ENCODE assay signal across 8 mouse cellular contexts in the genomic region with DNA sequence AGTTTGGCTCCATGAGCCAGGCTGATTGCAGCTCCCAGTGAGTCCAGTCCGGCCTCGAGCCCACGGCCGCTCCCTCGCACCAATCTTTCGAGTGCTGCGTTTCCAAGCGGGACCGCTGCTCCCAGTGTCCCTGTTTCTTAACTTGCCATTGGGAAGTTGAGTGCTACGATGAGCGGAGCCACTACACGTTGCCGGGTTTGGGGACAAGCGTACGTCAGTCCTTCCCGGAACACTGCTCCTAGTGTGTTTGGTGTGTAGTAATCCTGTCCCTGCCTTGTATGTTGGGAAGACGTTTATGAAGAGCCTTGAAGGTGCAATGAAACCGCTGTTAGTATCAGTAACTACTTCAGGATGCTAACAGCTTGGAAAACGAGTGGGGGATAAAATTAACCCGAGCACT. TPM values are rescaled to one million over a fixed set of nuclear protein-coding genes. Genes with fewer than 3 reads are reported as not detected.
DNase-seq lines count a peak whose midpoint lies in the region; ATAC-seq and TF ChIP-seq lines count a peak whose summit lies in the region.

No protein-coding gene starts in this region.

- H3K79me2 ChIP-seq in MEL (ENCODE audit: control insufficient read depth, insufficient read depth, low read length, poor library complexity): peaks cover 48% of the 10 kb centered on the region

- TF ChIP-seq RAD21 in MEL (IDR thresholded peaks at IDR 0.05; ENCODE audit: low read depth, low read length): no peak

- intact Hi-C loops in heart, postnatal 36 days (cut with DNase I): loop anchor here (5.0 kb wide), 1 partner anchor 204 kb away; the partner anchor contains the start of genes Ccdc114 and Emp3
- intact Hi-C loops in left cerebral cortex, postnatal 36 days (cut with DNase I): no loop called here

- DNase-seq in heart, postnatal 0 days (ENCODE audit: low spot score): peak; percentile 33
- DNase-seq in heart, postnatal 36 days: no peak
- DNase-seq in MEL (ENCODE audit: low read depth, low spot score): no peak
- no peak for DNase-seq in hindbrain, embryonic 11.5 days (ENCODE audit: low spot score)
- no peak for DNase-seq in midbrain, embryonic 10.5 days (ENCODE audit: low spot score)
- no peak for DNase-seq in ovary, postnatal 10 days (ENCODE audit: low spot score)
- DNase-seq in cerebellum, adult 9-11 months: no peak
- DNase-seq in left cerebral cortex, postnatal 36 days (ENCODE audit: low spot score in 2 of 2): no peak

- peaks cover 31% of the 10 kb centered on the region for H3K36me3 ChIP-seq in heart, postnatal 0 days (replicated peaks; ENCODE audit: control insufficient read depth, insufficient read depth, low read length)
- peaks cover 2% of the 10 kb centered on the region in 2 experiments; a peak in 3 of 4 replicates for H3K36me3 ChIP-seq in MEL (ENCODE audit: control insufficient read depth in 1 of 2, insufficient read depth in 2 of 2, low read length in 2 of 2)
- H3K36me3 ChIP-seq in hindbrain, embryonic 11.5 days (ENCODE audit: control insufficient read depth, insufficient read depth, low read length): peaks cover 8% of the 10 kb centered on the region; the same call in 1 of the 2 replicates
- H3K36me3 ChIP-seq in midbrain, embryonic 10.5 days: peaks cover 53% of the 10 kb centered on the region

- no peaks in the 10 kb centered on the region for H3K27me3 ChIP-seq in heart, postnatal 0 days (ENCODE audit: control insufficient read depth, insufficient read depth, low read length)
- no peaks in the 10 kb centered on the region for H3K27me3 ChIP-seq in MEL (ENCODE audit: control insufficient read depth in 1 of 2, insufficient read depth in 2 of 2, low read length in 2 of 2)
- no peaks in the 10 kb centered on the region for H3K27me3 ChIP-seq in hindbrain, embryonic 11.5 days (ENCODE audit: control insufficient read depth, insufficient read depth, low read length)
- H3K27me3 ChIP-seq in midbrain, embryonic 10.5 days (ENCODE audit: low read depth, poor library complexity, severe bottlenecking): no peaks in the 10 kb centered on the region

- no peak for TF ChIP-seq CTCF in heart, postnatal 0 days (IDR thresholded peaks at IDR 0.05; ENCODE audit: low read depth)
- TF ChIP-seq CTCF in MEL (IDR thresholded peaks at IDR 0.05 in 2 of 3, conservative IDR thresholded peaks at IDR 0.05 in 1 of 3; ENCODE audit: control insufficient read depth in 1 of 3, insufficient read depth in 1 of 3, low read depth in 2 of 3, low read length in 3 of 3, poor library complexity in 1 of 3, severe bottlenecking in 1 of 3): no peak

- H3K4me2 ChIP-seq in heart, postnatal 0 days (ENCODE audit: low read depth, low read length): peak overlapping the region; percentile 68
- H3K4me2 ChIP-seq in hindbrain, embryonic 11.5 days (replicated peaks; ENCODE audit: low read depth, low read length): peak overlapping the region; percentile 84

- no peak for TF ChIP-seq EP300 in heart, postnatal 0 days (IDR thresholded peaks at IDR 0.05; ENCODE audit: low read depth)
- TF ChIP-seq EP300 in MEL (IDR thresholded peaks at IDR 0.05; ENCODE audit: low read depth in 1 of 2, low read length in 2 of 2): no peak

- peak overlapping the region; percentile 90 for H3K9ac ChIP-seq in heart, postnatal 0 days (replicated peaks; ENCODE audit: low read depth, low read length)
- H3K9ac ChIP-seq in MEL (ENCODE audit: control insufficient read depth, low read depth, low read length, poor library complexity, severe bottlenecking): peak overlapping the region; percentile 87
- peak overlapping the region; percentile 95 for H3K9ac ChIP-seq in hindbrain, embryonic 11.5 days (ENCODE audit: low read depth, low read length)

- H3K4me3 ChIP-seq in heart, postnatal 0 days (ENCODE audit: low read depth, low read length): peak overlapping the region; percentile 82
- H3K4me3 ChIP-seq in MEL (ENCODE audit: control insufficient read depth in 1 of 2, insufficient read depth in 1 of 2, low read depth in 2 of 2, low read length in 2 of 2): peak overlapping the region; percentile 69 to 73
- H3K4me3 ChIP-seq in hindbrain, embryonic 11.5 days (ENCODE audit: low read depth, low read length): peak overlapping the region; percentile 93
- H3K4me3 ChIP-seq in midbrain, embryonic 10.5 days: peak overlapping the region; percentile 82

- no peaks in the 10 kb centered on the region for H3K9me3 ChIP-seq in heart, postnatal 0 days (replicated peaks; ENCODE audit: control insufficient read depth, low read length)
- H3K9me3 ChIP-seq in MEL (replicated peaks; ENCODE audit: insufficient read depth, low read length): no peaks in the 10 kb centered on the region
- no peaks in the 10 kb centered on the region for H3K9me3 ChIP-seq in hindbrain, embryonic 11.5 days (ENCODE audit: control insufficient read depth, low read length)
- no peaks in the 10 kb centered on the region for H3K9me3 ChIP-seq in midbrain, embryonic 10.5 days (replicated peaks)

- peak in 1 of 2 experiments; percentile 4; a peak in 1 of 4 replicates for TF ChIP-seq POLR2A in MEL (IDR thresholded peaks at IDR 0.05; ENCODE audit: control insufficient read depth in 1 of 2, insufficient read depth in 1 of 2, low read depth in 1 of 2, low read length in 2 of 2, poor library complexity in 1 of 2)

- ATAC-seq in heart, postnatal 0 days (ENCODE audit: insufficient read depth, low read depth): no peak
- ATAC-seq in hindbrain, embryonic 11.5 days (ENCODE audit: low FRiP score): no peak

- peaks cover 35% of the 10 kb centered on the region for H3K4me1 ChIP-seq in heart, postnatal 0 days (ENCODE audit: control insufficient read depth, insufficient read depth)
- peaks cover 0 to 5% of the 10 kb centered on the region in 2 experiments; a peak in 1 of 4 replicates for H3K4me1 ChIP-seq in MEL (ENCODE audit: control insufficient read depth in 1 of 2, insufficient read depth in 2 of 2, low read length in 2 of 2)
- H3K4me1 ChIP-seq in hindbrain, embryonic 11.5 days (replicated peaks; ENCODE audit: control insufficient read depth, insufficient read depth, low read length): peaks cover 17% of the 10 kb centered on the region
- peaks cover 66% of the 10 kb centered on the region for H3K4me1 ChIP-seq in midbrain, embryonic 10.5 days

- WGBS in heart, postnatal 0 days: under 1% methylated on average over 20 of the region's 20 CpGs
- WGBS in hindbrain, embryonic 11.5 days: under 1% methylated on average over 20 of the region's 20 CpGs
- under 1% methylated on average over 20 of the region's 20 CpGs for WGBS in midbrain, embryonic 10.5 days

- peak overlapping the region; percentile 90 for H3K27ac ChIP-seq in heart, postnatal 0 days (ENCODE audit: low read depth)
- H3K27ac ChIP-seq in MEL (ENCODE audit: control insufficient read depth, low read depth, low read length): peak overlapping the region; percentile 59
- H3K27ac ChIP-seq in hindbrain, embryonic 11.5 days (ENCODE audit: low read depth, low read length): peak overlapping the region; percentile 81
- H3K27ac ChIP-seq in midbrain, embryonic 10.5 days (replicated peaks): peak overlapping the region; percentile 96

RNA-seq across cellular contexts. Expression of gene Sphk2, which starts 0.5 kb away (rescaled TPM):
- total RNA-seq in heart, postnatal 0 days (2014; rRNA removed; ENCODE audit: low replicate concordance): 19.5 and 23.3 TPM in 2 replicates
- 11.1 and 11.4 TPM in 2 replicates for polyA plus RNA-seq in heart, postnatal 0 days (2015; fragmentation: Nextera tagmentation; extraction: Ambion mirVana)
- 10 to 100 TPM; 16.2 to 18.7 TPM for total RNA-seq in heart, postnatal 36 days (2021)
- 18.3 and 21.0 TPM in 2 replicates for total RNA-seq in MEL (2012; rRNA removed)
- 10 to 100 TPM in 1 of 2 experiments, not detected in 1; 40.2 TPM for polyA plus RNA-seq in MEL (2012; ENCODE audit: insufficient read depth in 1 of 2, insufficient read length in 2 of 2, low read depth in 1 of 2, low replicate concordance in 2 of 2, missing spikeins in 1 of 2)
- 13.6 and 17.6 TPM in 2 replicates for polyA plus RNA-seq in hindbrain, embryonic 11.5 days (2014; fragmentation: Nextera tagmentation; extraction: Ambion mirVana)
- polyA plus RNA-seq in midbrain, embryonic 10.5 days (2016; fragmentation: Nextera tagmentation; extraction: Ambion mirVana): 32.3 and 32.8 TPM in 2 replicates
- 10 to 100 TPM; 29.9 to 30.0 TPM for total RNA-seq in left cerebral cortex, postnatal 36 days (2021)

RNA-seq across cellular contexts. Expression of gene Fam83e, which starts 2.7 kb away (rescaled TPM):
- total RNA-seq in heart, postnatal 0 days (2014; rRNA removed; ENCODE audit: low replicate concordance): not detected in 2 replicates
- 0.07 and 0.26 TPM in 2 replicates for polyA plus RNA-seq in heart, postnatal 0 days (2015; fragmentation: Nextera tagmentation; extraction: Ambion mirVana)
- under 1 TPM; 0.17 to 0.30 TPM for total RNA-seq in heart, postnatal 36 days (2021)
- 0.95 and 1.0 TPM in 2 replicates for total RNA-seq in MEL (2012; rRNA removed)
- polyA plus RNA-seq in MEL (2012; ENCODE audit: insufficient read depth in 1 of 2, insufficient read length in 2 of 2, low read depth in 1 of 2, low replicate concordance in 2 of 2, missing spikeins in 1 of 2): under 1 TPM in 1 of 2 experiments, not detected in 1; 0.43 TPM
- polyA plus RNA-seq in hindbrain, embryonic 11.5 days (2014; fragmentation: Nextera tagmentation; extraction: Ambion mirVana): 0.80 TPM in 2 replicates
- 1.7 and 2.0 TPM in 2 replicates for polyA plus RNA-seq in midbrain, embryonic 10.5 days (2016; fragmentation: Nextera tagmentation; extraction: Ambion mirVana)
- not detected for total RNA-seq in left cerebral cortex, postnatal 36 days (2021)

RNA-seq across cellular contexts. Expression of gene Rpl18, which starts 3.1 kb away (rescaled TPM):
- total RNA-seq in heart, postnatal 0 days (2014; rRNA removed; ENCODE audit: low replicate concordance): 1,259 and 1,310 TPM in 2 replicates
- 479 and 486 TPM in 2 replicates for polyA plus RNA-seq in heart, postnatal 0 days (2015; fragmentation: Nextera tagmentation; extraction: Ambion mirVana)
- total RNA-seq in heart, postnatal 36 days (2021): 100 to 1,000 TPM; 550 to 591 TPM
- 3,210 and 3,724 TPM in 2 replicates for total RNA-seq in MEL (2012; rRNA removed)
- 1,000 to 10,000 TPM in 1 of 2 experiments, not detected in 1; 3,544 TPM for polyA plus RNA-seq in MEL (2012; ENCODE audit: insufficient read depth in 1 of 2, insufficient read length in 2 of 2, low read depth in 1 of 2, low replicate concordance in 2 of 2, missing spikeins in 1 of 2)
- polyA plus RNA-seq in hindbrain, embryonic 11.5 days (2014; fragmentation: Nextera tagmentation; extraction: Ambion mirVana): 904 and 927 TPM in 2 replicates
- 965 and 1,116 TPM in 2 replicates for polyA plus RNA-seq in midbrain, embryonic 10.5 days (2016; fragmentation: Nextera tagmentation; extraction: Ambion mirVana)
- total RNA-seq in left cerebral cortex, postnatal 36 days (2021): 100 to 1,000 TPM; 284 to 337 TPM

RNA-seq across cellular contexts. Expression of gene Spaca4, which starts 7.3 kb away (rescaled TPM):
- total RNA-seq in heart, postnatal 0 days (2014; rRNA removed; ENCODE audit: low replicate concordance): not detected in 2 replicates
- polyA plus RNA-seq in heart, postnatal 0 days (2015; fragmentation: Nextera tagmentation; extraction: Ambion mirVana): not detected in 2 replicates
- not detected for total RNA-seq in heart, postnatal 36 days (2021)
- total RNA-seq in MEL (2012; rRNA removed): not detected in 2 replicates
- under 1 TPM in 1 of 2 experiments, not detected in 1; 0.38 TPM for polyA plus RNA-seq in MEL (2012; ENCODE audit: insufficient read depth in 1 of 2, insufficient read length in 2 of 2, low read depth in 1 of 2, low replicate concordance in 2 of 2, missing spikeins in 1 of 2)
- not detected in 2 replicates for polyA plus RNA-seq in hindbrain, embryonic 11.5 days (2014; fragmentation: Nextera tagmentation; extraction: Ambion mirVana)
- polyA plus RNA-seq in midbrain, embryonic 10.5 days (2016; fragmentation: Nextera tagmentation; extraction: Ambion mirVana): not detected in 2 replicates
- total RNA-seq in left cerebral cortex, postnatal 36 days (2021): not detected

RNA-seq across cellular contexts. Expression of gene Dbp, which starts 13.4 kb away (rescaled TPM):
- 29.3 and 37.4 TPM in 2 replicates for total RNA-seq in heart, postnatal 0 days (2014; rRNA removed; ENCODE audit: low replicate concordance)
- 21.9 and 24.9 TPM in 2 replicates for polyA plus RNA-seq in heart, postnatal 0 days (2015; fragmentation: Nextera tagmentation; extraction: Ambion mirVana)
- total RNA-seq in heart, postnatal 36 days (2021): 100 to 1,000 TPM in 1 of 2 experiments, 10 to 100 TPM in 1; 44.4 to 158 TPM
- 21.1 and 24.4 TPM in 2 replicates for total RNA-seq in MEL (2012; rRNA removed)
- polyA plus RNA-seq in MEL (2012; ENCODE audit: insufficient read depth in 1 of 2, insufficient read length in 2 of 2, low read depth in 1 of 2, low replicate concordance in 2 of 2, missing spikeins in 1 of 2): 10 to 100 TPM in 1 of 2 experiments, not detected in 1; 22.5 TPM
- polyA plus RNA-seq in hindbrain, embryonic 11.5 days (2014; fragmentation: Nextera tagmentation; extraction: Ambion mirVana): 2.2 and 2.8 TPM in 2 replicates
- 2.1 and 2.9 TPM in 2 replicates for polyA plus RNA-seq in midbrain, embryonic 10.5 days (2016; fragmentation: Nextera tagmentation; extraction: Ambion mirVana)
- 100 to 1,000 TPM; 128 to 138 TPM for total RNA-seq in left cerebral cortex, postnatal 36 days (2021)
